Mouse (Mus musculus): ENCODE measurements around the gene Ppp1r3e. TPM values are rescaled to one million over a fixed set of nuclear protein-coding genes. Genes with fewer than 3 reads are reported as not detected.

The Ppp1r3e gene
- polyA plus RNA-seq, 1 experiment from 2014 or later: 2.2 TPM

- 86% methylated on average over 3 of the region's 3 CpGs for WGBS
- H3K27me3 ChIP-seq: peaks cover 4% of the 10 kb centered on the region; the same call in 1 of the 2 replicates
- no peak overlapping the region for H3K4me3 ChIP-seq (replicated peaks)
- no peak overlapping the region for H3K9ac ChIP-seq
- H3K36me3 ChIP-seq: peaks cover 4% of the 10 kb centered on the region; the same call in 1 of the 2 replicates
- no peak overlapping the region for H3K4me2 ChIP-seq
- no peak for ATAC-seq (replicated peaks; ENCODE audit: low FRiP score)
- peaks cover 18% of the 10 kb centered on the region for H3K4me1 ChIP-seq
- H3K9me3 ChIP-seq (replicated peaks): no peaks in the 10 kb centered on the region
- no peak overlapping the region for H3K27ac ChIP-seq
Observed at GRCm38 (mm10) chr14:54874165-54874564, 3.2 kb downstream of the Ppp1r3e start.

GRCm38 (mm10) chr14:54870861-54871260 lies 6.5 kb downstream of the Ppp1r3e start, which contains the start of gene Homez:
Homez (minus strand) TSS chr14:54870961.
- WGBS: 87% methylated on average over 5 of the region's 5 CpGs
- H3K9me3 ChIP-seq (replicated peaks): no peaks in the 10 kb centered on the region
- H3K9ac ChIP-seq: no peak within 1 kb of the TSS
- peaks cover 6% of the 10 kb centered on the region for H3K4me1 ChIP-seq
- no peaks in the 10 kb centered on the region; the same call in 1 of the 2 replicates for H3K27me3 ChIP-seq
- H3K4me2 ChIP-seq: no peak within 1 kb of the TSS
- no peak within 1 kb of the TSS for H3K27ac ChIP-seq
- no peak within 1 kb of the TSS for H3K4me3 ChIP-seq (replicated peaks)
- ATAC-seq (replicated peaks; ENCODE audit: low FRiP score): no peak
- peaks cover 4% of the 10 kb centered on the region; the same call in 1 of the 2 replicates for H3K36me3 ChIP-seq

- Histone ChIP-seq H3K4me3 (replicated peaks) (no peak overlapping the region), H3K27me3 (no peaks in the 10 kb centered on the region), H3K9me3 (replicated peaks) (no peaks in the 10 kb centered on the region), H3K9ac (no peak overlapping the region), H3K36me3 (peaks cover 4% of the 10 kb centered on the region; the same call in 1 of the 2 replicates), H3K27ac (no peak overlapping the region), H3K4me1 (peaks cover 7% of the 10 kb centered on the region; the same call in 1 of the 2 replicates), H3K4me2 (no peak overlapping the region)
- no peak for ATAC-seq (replicated peaks; ENCODE audit: low FRiP score)
- 87% methylated on average over 4 of the region's 4 CpGs for WGBS
Observed at GRCm38 (mm10) chr14:54868026-54868425, 9.3 kb downstream of the Ppp1r3e start.

GRCm38 (mm10) chr14:54866936-54867335 lies 10.4 kb downstream of the Ppp1r3e start:
- ATAC-seq (replicated peaks; ENCODE audit: low FRiP score): no peak
- H3K4me1 ChIP-seq: peaks cover 13% of the 10 kb centered on the region; the same call in 1 of the 2 replicates
- no peak overlapping the region for H3K4me2 ChIP-seq
- H3K27me3 ChIP-seq: no peaks in the 10 kb centered on the region
- H3K27ac ChIP-seq: no peak overlapping the region
- peaks cover under 1% of the 10 kb centered on the region; the same call in 1 of the 2 replicates for H3K36me3 ChIP-seq
- no peak overlapping the region for H3K9ac ChIP-seq
- no peaks in the 10 kb centered on the region for H3K9me3 ChIP-seq (replicated peaks)
- H3K4me3 ChIP-seq (replicated peaks): no peak overlapping the region
- WGBS: 60% methylated on average over 5 of the region's 5 CpGs

GRCm38 (mm10) chr14:54866268-54866667 lies 11.1 kb downstream of the Ppp1r3e start:
- H3K36me3 ChIP-seq: no peaks in the 10 kb centered on the region
- no peaks in the 10 kb centered on the region for H3K27me3 ChIP-seq
- H3K9me3 ChIP-seq (replicated peaks): no peaks in the 10 kb centered on the region
- no peak overlapping the region for H3K27ac ChIP-seq
- no peak overlapping the region for H3K4me3 ChIP-seq (replicated peaks)
- no peak for ATAC-seq (replicated peaks; ENCODE audit: low FRiP score)
- no peak overlapping the region for H3K4me2 ChIP-seq
- 40% methylated on average over 3 of the region's 3 CpGs for whole genome bisulfite sequencing
- peaks cover 13% of the 10 kb centered on the region; the same call in 1 of the 2 replicates for H3K4me1 ChIP-seq
- no peak overlapping the region for H3K9ac ChIP-seq

- 77% methylated on average over 5 of the region's 5 CpGs for WGBS
- no peak for ATAC-seq (replicated peaks; ENCODE audit: low FRiP score)
Observed at GRCm38 (mm10) chr14:54865626-54866025, 11.7 kb downstream of the Ppp1r3e start.

GRCm38 (mm10) chr14:54864313-54865036 lies 12.9 kb downstream of the Ppp1r3e start:
- no peaks in the 10 kb centered on the region for H3K9me3 ChIP-seq (replicated peaks)
- WGBS: 16% methylated on average over 21 of the region's 21 CpGs
- H3K4me2 ChIP-seq: peak overlapping the region; percentile 74
- no peaks in the 10 kb centered on the region for H3K27me3 ChIP-seq
- H3K36me3 ChIP-seq: no peaks in the 10 kb centered on the region
- H3K4me3 ChIP-seq (replicated peaks): peak overlapping the region; percentile 69
- H3K27ac ChIP-seq: peak overlapping the region; percentile 88
- ATAC-seq (replicated peaks; ENCODE audit: low FRiP score): 0 out of 2 replicates have a peak, but pooled peaks have one; percentile 4
- peaks cover 13% of the 10 kb centered on the region; the same call in 1 of the 2 replicates for H3K4me1 ChIP-seq
- peak overlapping the region; percentile 76 for H3K9ac ChIP-seq

More at GRCm38 (mm10) chr14:54865626-54866025, 11.7 kb downstream of the Ppp1r3e start:
- Histone ChIP-seq H3K9ac (no peak overlapping the region), H3K27me3 (no peaks in the 10 kb centered on the region), H3K27ac (no peak overlapping the region), H3K9me3 (replicated peaks) (no peaks in the 10 kb centered on the region), H3K4me3 (replicated peaks) (no peak overlapping the region), H3K4me2 (no peak overlapping the region), H3K4me1 (peaks cover 13% of the 10 kb centered on the region; the same call in 1 of the 2 replicates), H3K36me3 (no peaks in the 10 kb centered on the region)

- under 1% methylated on average over 56 of the region's 56 CpGs for WGBS
Observed at GRCm38 (mm10) chr14:54863501-54864312, 13.6 kb downstream of the Ppp1r3e start.

GRCm38 (mm10) chr14:54860511-54860910 lies 16.8 kb downstream of the Ppp1r3e start:
- H3K36me3 ChIP-seq: peaks cover 25% of the 10 kb centered on the region
- H3K27me3 ChIP-seq: no peaks in the 10 kb centered on the region
- H3K4me2 ChIP-seq: no peak overlapping the region
- H3K9me3 ChIP-seq (replicated peaks): no peaks in the 10 kb centered on the region
- H3K9ac ChIP-seq: no peak overlapping the region
- H3K27ac ChIP-seq: no peak overlapping the region
- no peak overlapping the region for H3K4me3 ChIP-seq (replicated peaks)
- H3K4me1 ChIP-seq: peaks cover 13% of the 10 kb centered on the region; the same call in 1 of the 2 replicates
- 51% methylated on average over 2 of the region's 2 CpGs for WGBS
- ATAC-seq (replicated peaks; ENCODE audit: low FRiP score): no peak

More at GRCm38 (mm10) chr14:54863501-54864312, 13.6 kb downstream of the Ppp1r3e start:
- Histone ChIP-seq H3K27me3 (no peaks in the 10 kb centered on the region), H3K9me3 (replicated peaks) (no peaks in the 10 kb centered on the region), H3K27ac (peak overlapping the region; percentile 88), H3K4me3 (replicated peaks) (peak overlapping the region; percentile 69), H3K36me3 (no peaks in the 10 kb centered on the region), H3K4me1 (peaks cover 13% of the 10 kb centered on the region; the same call in 1 of the 2 replicates), H3K4me2 (peak overlapping the region; percentile 74), H3K9ac (peak overlapping the region; percentile 76)
- peak; percentile 100 for ATAC-seq (replicated peaks; ENCODE audit: low FRiP score)

- WGBS: 89% methylated on average over 9 of the region's 9 CpGs
- H3K4me2 ChIP-seq: no peak overlapping the region
- no peak for ATAC-seq (replicated peaks; ENCODE audit: low FRiP score)
- no peaks in the 10 kb centered on the region for H3K9me3 ChIP-seq (replicated peaks)
- no peak overlapping the region for H3K27ac ChIP-seq
- H3K4me3 ChIP-seq (replicated peaks): no peak overlapping the region
- no peak overlapping the region for H3K9ac ChIP-seq
- 0 out of 2 replicates have a peak, but pooled peaks cover 6% of the 10 kb centered on the region for H3K4me1 ChIP-seq
- H3K36me3 ChIP-seq: peaks cover 48% of the 10 kb centered on the region
- H3K27me3 ChIP-seq: no peaks in the 10 kb centered on the region
Observed at GRCm38 (mm10) chr14:54857891-54858290, 19.5 kb downstream of the Ppp1r3e start.

GRCm38 (mm10) chr14:54856703-54857102 lies 20.6 kb downstream of the Ppp1r3e start:
- Histone ChIP-seq H3K4me1 (no peaks in the 10 kb centered on the region), H3K27me3 (no peaks in the 10 kb centered on the region), H3K9ac (no peak overlapping the region), H3K27ac (no peak overlapping the region), H3K4me3 (replicated peaks) (no peak overlapping the region), H3K9me3 (replicated peaks) (no peaks in the 10 kb centered on the region), H3K36me3 (peaks cover 48% of the 10 kb centered on the region), H3K4me2 (no peak overlapping the region)
- 84% methylated on average over 7 of the region's 7 CpGs for WGBS
- no peak for ATAC-seq (replicated peaks; ENCODE audit: low FRiP score)

GRCm38 (mm10) chr14:54855726-54856125 lies 21.6 kb downstream of the Ppp1r3e start:
- no peak for ATAC-seq (replicated peaks; ENCODE audit: low FRiP score)
- 90% methylated on average over 3 of the region's 3 CpGs for WGBS
- H3K9ac ChIP-seq: no peak overlapping the region

More at GRCm38 (mm10) chr14:54855726-54856125, 21.6 kb downstream of the Ppp1r3e start:
- H3K4me3 ChIP-seq (replicated peaks): no peak overlapping the region
- peaks cover 48% of the 10 kb centered on the region for H3K36me3 ChIP-seq
- H3K27ac ChIP-seq: no peak overlapping the region
- no peaks in the 10 kb centered on the region for H3K9me3 ChIP-seq (replicated peaks)
- H3K4me1 ChIP-seq: no peaks in the 10 kb centered on the region
- no peak overlapping the region for H3K4me2 ChIP-seq
- no peaks in the 10 kb centered on the region for H3K27me3 ChIP-seq

Data from kidney, embryonic 15.5 days (tissue).